Mouse (Mus musculus) small intestine, adult 2 months (tissue): ENCODE measurements around the gene Gda.

ENCODE experiments used
- CTCF ChIP-seq: fragments of 200-500 bp; IDR thresholded peaks from 2 replicates; pipeline ENCODE4 v1.5.1; 2012; ENCODE audit warnings: low read depth, mild to moderate bottlenecking, control low read depth, inconsistent platforms, low read length, moderate library complexity, mixed read lengths; ENCODE audit not compliant: insufficient replicate concordance, insufficient read length; ENCODE audit errors: extremely low read depth
- POLR2A ChIP-seq: fragments of 200-500 bp; IDR thresholded peaks from 2 replicates; pipeline ENCODE4 v1.6.1; 2012; ENCODE audit warnings: low read depth, mild to moderate bottlenecking, control low read depth, inconsistent platforms, low read length, moderate library complexity

DNA sequence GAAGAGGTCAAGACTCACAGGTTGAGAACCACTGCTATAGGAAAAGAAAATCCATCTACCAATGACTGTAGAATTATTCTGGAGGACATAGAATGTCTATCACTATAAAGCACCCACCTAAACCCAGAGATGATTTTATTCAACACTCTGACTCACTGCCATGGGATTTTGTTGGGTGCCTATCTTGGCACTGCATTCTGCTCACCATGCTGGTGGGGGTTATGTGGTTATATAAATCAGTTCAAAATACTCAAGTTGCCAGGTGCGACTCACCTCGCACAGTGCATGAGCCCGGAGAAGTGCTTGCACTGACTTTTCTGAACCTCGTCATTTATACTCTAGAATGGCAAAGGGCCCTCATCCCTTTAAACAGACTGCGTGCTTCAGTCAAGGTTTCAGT lies 94.0 kb downstream of the Gda start:
- TF ChIP-seq POLR2A, result no peak
- TF ChIP-seq CTCF, result no peak
